Mouse (Mus musculus) CH12.LX (cell line): ENCODE measurements at regions not wholly inside any gene's neighbourhood (a gene's known extent, or its start where the extent isn't known, plus 50 kb on each side); places are given as distances from the start of the nearest gene placed in this dataset.

ENCODE experiments used
- DNase-seq: peaks from one replicate; pipeline ENCODE4 v3.0.0-alpha.2; 2013; ENCODE audit errors: extremely low read depth
- H3K27ac ChIP-seq: 2 replicates; pipeline ENCODE4 v1.5.1; 2012; ENCODE audit warnings: low read depth, mild to moderate bottlenecking, control low read depth, moderate library complexity; ENCODE audit not compliant: insufficient read depth
- H3K27me3 ChIP-seq: replicated peaks from 2 replicates; pipeline ENCODE3; 2012; ENCODE audit warnings: inconsistent platforms
- H3K36me3 ChIP-seq, 2 experiments: replicated peaks in 1 of 2; 2 replicates each; pipeline versions ENCODE3 to v1.6.1; 2012; ENCODE audit warnings: inconsistent platforms in 1 of 2, low read length in 1 of 2, mild to moderate bottlenecking in 1 of 2, mixed read lengths in 1 of 2, moderate library complexity in 1 of 2; ENCODE audit not compliant: control insufficient read depth in 1 of 2, insufficient read depth in 1 of 2
- H3K4me1 ChIP-seq, 2 experiments: 2 replicates each; pipeline ENCODE4 v1.6.1; 2012; ENCODE audit warnings: inconsistent platforms in 1 of 2, moderate library complexity in 1 of 2; ENCODE audit not compliant: insufficient read depth in 2 of 2, control insufficient read depth in 1 of 2
- H3K4me2 ChIP-seq: 2 replicates; pipeline ENCODE4 v1.6.1; 2012; ENCODE audit warnings: low read depth, mild to moderate bottlenecking, control low read depth; ENCODE audit not compliant: poor library complexity, insufficient read depth, severe bottlenecking
- H3K4me3 ChIP-seq, 3 experiments: fragments of 150-350 bp in 1 of 3; sonication (generic) in 1 of 3; replicated peaks in 1 of 3; 2 replicates each; pipeline versions ENCODE3 to v1.5.1; 2011 to 2012; ENCODE audit warnings: low read depth in 2 of 3, low read length in 2 of 3, mild to moderate bottlenecking in 2 of 3, moderate library complexity in 2 of 3, control low read depth in 1 of 3, improper control_type of control experiment in 1 of 3, inconsistent platforms in 1 of 3, mixed read lengths in 1 of 3; ENCODE audit not compliant: poor library complexity in 1 of 3
- H3K79me2 ChIP-seq: replicated peaks from 2 replicates; pipeline ENCODE4 v1.6.1; 2012; ENCODE audit warnings: mild to moderate bottlenecking, moderate library complexity; ENCODE audit not compliant: control insufficient read depth, poor library complexity, insufficient read depth, severe bottlenecking; ENCODE audit errors: extremely low read depth
- H3K9ac ChIP-seq: 2 replicates; pipeline ENCODE4 v1.6.1; 2012; ENCODE audit warnings: low read depth, mild to moderate bottlenecking, control low read depth, moderate library complexity; ENCODE audit not compliant: insufficient read depth
- H3K9me3 ChIP-seq: replicated peaks from 2 replicates; pipeline ENCODE3; 2012; ENCODE audit warnings: low read length, inconsistent platforms, mixed read lengths
- BHLHE40 ChIP-seq: IDR thresholded peaks from 2 replicates; pipeline ENCODE4 v1.6.1; 2011; ENCODE audit warnings: mild to moderate bottlenecking, low read depth, low read length, improper control_type of control experiment
- CHD1 ChIP-seq: IDR thresholded peaks from 2 replicates; pipeline ENCODE4 v1.6.1; 2012; ENCODE audit warnings: low read depth, low read length, improper control_type of control experiment, inconsistent platforms
- CHD2 ChIP-seq: IDR thresholded peaks from 2 replicates; pipeline ENCODE4 v1.6.1; 2011; ENCODE audit warnings: low read length, improper control_type of control experiment
- E2F4 ChIP-seq: IDR thresholded peaks from 2 replicates; pipeline ENCODE4 v1.6.1; 2011; ENCODE audit warnings: low read depth, low read length, improper control_type of control experiment; ENCODE audit not compliant: insufficient replicate concordance
- ELF1 ChIP-seq: IDR thresholded peaks from 2 replicates; pipeline ENCODE4 v1.6.1; 2014; ENCODE audit warnings: low read depth, mild to moderate bottlenecking, inconsistent platforms, low read length, improper control_type of control experiment
- ETS1 ChIP-seq: conservative IDR thresholded peaks from 2 replicates; pipeline ENCODE4 v1.6.1; 2012; ENCODE audit warnings: low read depth, mild to moderate bottlenecking, inconsistent platforms, low read length, improper control_type of control experiment, moderate library complexity
- JUND ChIP-seq: conservative IDR thresholded peaks from 2 replicates; pipeline ENCODE4 v1.6.1; 2011; ENCODE audit warnings: low read depth, low read length, improper control_type of control experiment
- KAT2A ChIP-seq: IDR thresholded peaks from 2 replicates; pipeline ENCODE4 v1.6.1; 2012; ENCODE audit warnings: low read length, improper control_type of control experiment, inconsistent platforms; ENCODE audit not compliant: insufficient replicate concordance
- MAX ChIP-seq: IDR thresholded peaks from 2 replicates; pipeline ENCODE4 v1.6.1; 2011; ENCODE audit warnings: low read length, improper control_type of control experiment
- MEF2A ChIP-seq: IDR thresholded peaks from 2 replicates; pipeline ENCODE4 v1.6.1; 2014; ENCODE audit warnings: low read depth, mild to moderate bottlenecking, inconsistent platforms, low read length, improper control_type of control experiment, borderline replicate concordance
- PAX5 ChIP-seq: IDR thresholded peaks from 2 replicates; pipeline ENCODE4 v1.6.1; 2012; ENCODE audit warnings: low read length, inconsistent platforms, mixed read lengths
- POLR2AphosphoS2 ChIP-seq: IDR thresholded peaks from 2 replicates; pipeline ENCODE4 v1.6.1; 2011; ENCODE audit warnings: low read depth, low read length, improper control_type of control experiment
- RAD21 ChIP-seq: IDR thresholded peaks from 2 replicates; pipeline ENCODE4 v1.6.1; 2011; ENCODE audit warnings: low read depth, mild to moderate bottlenecking, low read length, improper control_type of control experiment, moderate library complexity
- SMC3 ChIP-seq: IDR thresholded peaks from 2 replicates; pipeline ENCODE4 v1.6.1; 2011; ENCODE audit warnings: low read depth, low read length, improper control_type of control experiment
- TCF12 ChIP-seq: IDR thresholded peaks from 2 replicates; pipeline ENCODE4 v1.6.1; 2014; ENCODE audit warnings: low read depth, mild to moderate bottlenecking, inconsistent platforms, low read length, improper control_type of control experiment
- USF1 ChIP-seq: IDR thresholded peaks from 2 replicates; pipeline ENCODE4 v1.6.1; 2014; ENCODE audit warnings: low read depth, mild to moderate bottlenecking, inconsistent platforms, low read length, improper control_type of control experiment
- USF2 ChIP-seq: conservative IDR thresholded peaks from 2 replicates; pipeline ENCODE4 v1.6.1; 2011; ENCODE audit warnings: low read depth, low read length, improper control_type of control experiment
- ZC3H11A ChIP-seq: IDR thresholded peaks from 2 replicates; pipeline ENCODE4 v1.6.1; 2012; ENCODE audit warnings: low read depth, mild to moderate bottlenecking, inconsistent platforms, low read length, improper control_type of control experiment
- ZKSCAN1 ChIP-seq: IDR thresholded peaks from 2 replicates; pipeline ENCODE4 v1.6.1; 2012; ENCODE audit warnings: low read depth, inconsistent platforms, low read length, improper control_type of control experiment, borderline replicate concordance
- ZMIZ1 ChIP-seq: IDR thresholded peaks from 2 replicates; pipeline ENCODE4 v1.6.1; 2012; ENCODE audit warnings: low read depth, mild to moderate bottlenecking, inconsistent platforms, low read length, improper control_type of control experiment
- ZNF384 ChIP-seq: IDR thresholded peaks from 2 replicates; pipeline ENCODE4 v1.6.1; 2012; ENCODE audit warnings: low read depth, low read length, improper control_type of control experiment, inconsistent platforms
- dilution Hi-C: fragments of 300-500 bp; cut with MboI; formaldehyde crosslinking; loops from 2 replicates; pipeline ENCODE4 v1.14.3; 2020; ENCODE audit warnings: low sequenced_read_pairs; ENCODE audit not compliant: extremely low pct_unique_long_range_greater_than_20kb, extremely low pct_ligation_motif_present
- in situ Hi-C: fragments of 300-500 bp; cut with MboI; formaldehyde crosslinking; loops from 3 replicates; pipeline ENCODE4 v1.14.3; 2019; ENCODE audit warnings: low sequenced_read_pairs, low pct_ligation_motif_present, low pct_unique_long_range_greater_than_20kb, mixed read lengths

DNA sequence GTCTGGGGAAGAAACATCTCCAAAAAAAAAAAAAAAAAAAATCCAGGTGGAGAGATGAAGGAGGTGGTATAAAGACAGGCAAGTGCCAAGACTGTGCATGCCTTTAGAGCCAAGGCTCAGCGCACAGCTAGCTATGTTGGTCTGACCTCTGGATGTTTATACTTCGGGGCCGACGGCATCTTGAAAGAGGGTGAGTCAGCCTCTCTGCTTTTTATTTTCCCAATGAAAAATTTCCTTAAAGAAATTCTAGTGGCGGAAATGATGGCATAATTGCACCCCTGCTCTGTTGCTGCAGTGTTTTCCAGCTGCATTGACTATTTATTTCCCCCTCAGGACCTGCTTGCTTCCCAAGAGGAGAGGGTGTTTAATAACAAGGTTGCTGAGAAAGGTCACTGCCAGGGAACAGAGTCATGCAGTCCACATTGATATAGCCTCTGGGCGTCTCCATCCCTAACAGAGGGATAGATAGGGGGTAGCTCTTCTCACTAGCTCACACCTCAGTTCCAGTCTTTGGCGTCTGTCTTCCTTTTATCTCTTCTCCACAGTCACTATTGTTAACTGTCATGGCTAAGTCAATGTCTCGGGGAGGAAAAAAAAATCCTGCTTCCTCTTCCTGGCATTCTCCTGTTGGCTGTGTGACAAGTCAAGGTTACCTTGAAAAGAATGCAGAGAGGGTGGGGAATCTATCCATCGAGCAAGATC is 599.7 kb upstream of the Fam160b2 start:
- in situ Hi-C loops = no loop called here
- DNase-seq = no peak
- no peaks in the 10 kb centered on the region for H3K9me3 ChIP-seq
- H3K27me3 ChIP-seq = peaks cover 47% of the 10 kb centered on the region
- no peak overlapping the region for H3K27ac ChIP-seq
- no peak overlapping the region for H3K4me3 ChIP-seq
- dilution Hi-C loops = no loop called here
- no peaks in the 10 kb centered on the region for H3K79me2 ChIP-seq
- H3K9ac ChIP-seq = no peak overlapping the region
- H3K4me1 ChIP-seq = no peaks in the 10 kb centered on the region
- no peak overlapping the region for H3K4me2 ChIP-seq
- no peaks in the 10 kb centered on the region for H3K36me3 ChIP-seq
- TF ChIP-seq PAX5 (no peak), CHD1 (no peak), TCF12 (no peak), MEF2A (no peak), SMC3 (no peak), MAX (no peak)

DNA sequence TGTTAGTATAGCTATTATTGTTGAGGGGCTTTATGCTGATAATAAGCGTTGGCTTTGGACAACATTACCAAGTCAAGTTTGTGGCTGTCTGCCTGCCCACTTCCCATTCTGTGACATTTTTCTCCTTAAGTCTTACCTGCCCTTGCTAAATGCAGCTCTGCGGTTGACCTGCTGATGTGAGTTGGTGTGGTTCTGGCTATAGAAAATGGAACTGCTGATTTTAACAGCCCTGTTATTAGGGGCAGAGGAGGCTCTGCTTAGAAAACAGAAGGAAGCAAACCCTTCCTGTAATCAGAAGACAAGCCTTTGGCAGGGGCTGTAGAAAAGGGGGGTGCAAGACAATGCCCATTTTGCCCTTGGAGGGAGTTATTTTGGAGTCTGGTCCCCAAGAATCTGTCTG is 594.6 kb upstream of the Fam160b2 start:
- peaks cover 37% of the 10 kb centered on the region for H3K27me3 ChIP-seq
- DNase-seq = no peak
- no peak for TF ChIP-seq ZNF384
- TF ChIP-seq ELF1 = no peak
- no peak for TF ChIP-seq POLR2AphosphoS2
- no peak for TF ChIP-seq BHLHE40
- no peak for TF ChIP-seq ETS1
- TF ChIP-seq KAT2A = no peak
- TF ChIP-seq RAD21 = no peak
- no peak for TF ChIP-seq USF2
- no peak for TF ChIP-seq JUND
- no peak for TF ChIP-seq ZMIZ1
- TF ChIP-seq ZC3H11A = no peak
- no peak for TF ChIP-seq ZKSCAN1
- TF ChIP-seq E2F4 = no peak
- TF ChIP-seq USF1 = no peak
- TF ChIP-seq CHD2 = no peak
- dilution Hi-C loops (no loop called here), in situ Hi-C loops (no loop called here)
- no peaks in the 10 kb centered on the region for H3K9me3 ChIP-seq
- H3K27ac ChIP-seq = no peak overlapping the region
- H3K4me3 ChIP-seq = no peak overlapping the region
- no peaks in the 10 kb centered on the region for H3K36me3 ChIP-seq
- no peaks in the 10 kb centered on the region for H3K4me1 ChIP-seq
- no peaks in the 10 kb centered on the region for H3K79me2 ChIP-seq
- H3K9ac ChIP-seq = no peak overlapping the region
- no peak overlapping the region for H3K4me2 ChIP-seq
